Mouse (Mus musculus) MEL (cell line): ENCODE data around the gene Cfap43.

Experiments used
- CTCF ChIP-seq, 3 experiments: IDR thresholded peaks in 2 of 3; conservative IDR thresholded peaks in 1 of 3; 2 replicates each; pipeline ENCODE4 v1.5.1; 2011 to 2012; ENCODE audit warnings: low read length in 3 of 3, low read depth in 2 of 3, mild to moderate bottlenecking in 2 of 3, improper control_type of control experiment in 1 of 3, inconsistent platforms in 1 of 3, mixed read lengths in 1 of 3, moderate library complexity in 1 of 3; ENCODE audit not compliant: control insufficient read depth in 1 of 3, insufficient read depth in 1 of 3, poor library complexity in 1 of 3, severe bottlenecking in 1 of 3
- ELF1 ChIP-seq: IDR thresholded peaks from 2 replicates; pipeline ENCODE4 v1.6.1; 2014; ENCODE audit warnings: low read depth, mild to moderate bottlenecking, inconsistent platforms, low read length, improper control_type of control experiment, moderate library complexity
- MAX ChIP-seq: IDR thresholded peaks from 2 replicates; pipeline ENCODE4 v1.6.1; 2011; ENCODE audit warnings: low read length, improper control_type of control experiment
- POLR2A ChIP-seq, 2 experiments: IDR thresholded peaks; 2 replicates each; pipeline ENCODE4 v1.6.1; 2011 to 2012; ENCODE audit warnings: low read length in 2 of 2, mild to moderate bottlenecking in 2 of 2, control low read depth in 1 of 2, improper control_type of control experiment in 1 of 2, low read depth in 1 of 2, moderate library complexity in 1 of 2; ENCODE audit not compliant: control insufficient read depth in 1 of 2, insufficient read depth in 1 of 2, poor library complexity in 1 of 2
- SIN3A ChIP-seq: IDR thresholded peaks from 2 replicates; pipeline ENCODE4 v1.6.1; 2012; ENCODE audit warnings: low read length, improper control_type of control experiment, inconsistent platforms
- TCF12 ChIP-seq: IDR thresholded peaks from 2 replicates; pipeline ENCODE4 v1.6.1; 2014; ENCODE audit warnings: low read depth, mild to moderate bottlenecking, inconsistent platforms, low read length, improper control_type of control experiment, moderate library complexity

GRCm38 (mm10) chr19:47725643-47726140, 193.4 kb downstream of the Cfap43 start:
- TF ChIP-seq CTCF (IDR thresholded peaks at IDR 0.05 in 2 of 3, conservative IDR thresholded peaks at IDR 0.05 in 1 of 3; ENCODE audit: control insufficient read depth in 1 of 3, insufficient read depth in 1 of 3, low read depth in 2 of 3, low read length in 3 of 3, poor library complexity in 1 of 3, severe bottlenecking in 1 of 3), result no peak
- no peak for TF ChIP-seq POLR2A (IDR thresholded peaks at IDR 0.05; ENCODE audit: control insufficient read depth in 1 of 2, insufficient read depth in 1 of 2, low read depth in 1 of 2, low read length in 2 of 2, poor library complexity in 1 of 2)
- no peak for TF ChIP-seq SIN3A
- TF ChIP-seq MAX, result no peak
- no peak for TF ChIP-seq TCF12
- TF ChIP-seq ELF1, result no peak
